Mouse (Mus musculus): Measurements from ENCODE around the gene Sec1.
A peak's percentile ranks its signal among the peaks of the same experiment; 100 is the strongest.

Gene Sec1

GRCm38 (mm10) chr7:45716952-45717917, 23.0 kb upstream of the Sec1 start:
- DNase-seq, result peak; percentile 45

- peak; percentile 48 for DNase-seq
Measured at GRCm38 (mm10) chr7:45716460-45716857, 22.3 kb upstream of the Sec1 start.

GRCm38 (mm10) chr7:45715741-45716459, 21.7 kb upstream of the Sec1 start:
- DNase-seq, result peak; percentile 62

DNA sequence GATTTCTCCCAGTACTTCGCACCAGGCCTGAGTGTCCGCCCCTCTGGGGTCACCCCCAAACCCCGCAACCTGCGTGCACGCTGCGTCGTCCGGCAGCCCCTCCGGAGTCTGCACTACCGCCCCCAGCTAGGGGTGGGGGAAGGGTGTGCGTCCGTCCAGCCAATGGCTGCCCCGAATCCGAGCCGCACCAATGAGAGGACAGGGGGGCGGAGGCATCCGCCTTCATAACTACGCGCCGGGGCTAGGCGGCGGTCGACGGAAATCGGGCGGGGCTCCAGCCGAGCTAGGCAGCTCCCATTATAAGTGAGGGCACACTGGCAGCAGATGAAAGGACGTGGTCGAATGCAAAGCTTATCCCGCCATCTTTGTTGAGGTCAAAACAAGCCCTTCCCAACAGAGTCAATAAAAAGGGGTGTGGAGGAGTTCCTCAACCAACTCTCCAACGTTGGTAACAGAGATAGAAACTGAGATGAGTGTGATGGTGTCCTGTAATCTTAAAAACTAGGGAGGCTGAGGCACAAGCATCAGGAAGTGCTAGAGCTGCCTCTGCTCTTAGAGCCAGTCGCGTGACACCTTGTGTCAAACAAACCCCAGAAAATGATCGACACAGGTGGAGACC, 21.0 kb upstream of the Sec1 start, which contains the start of gene Rpl18:
Gene Rpl18, plus strand, starts transcription at position 368 of the 619 bp plus-strand sequence.
- DNase-seq, result peak; percentile 99

GRCm38 (mm10) chr7:45714630-45715089, 20.5 kb upstream of the Sec1 start:
- no peak for DNase-seq

- peak; percentile 28 for DNase-seq
Measured at GRCm38 (mm10) chr7:45713881-45714520, 19.8 kb upstream of the Sec1 start.

GRCm38 (mm10) chr7:45713396-45713795, 19.2 kb upstream of the Sec1 start:
- DNase-seq, result peak; percentile 75

DNA sequence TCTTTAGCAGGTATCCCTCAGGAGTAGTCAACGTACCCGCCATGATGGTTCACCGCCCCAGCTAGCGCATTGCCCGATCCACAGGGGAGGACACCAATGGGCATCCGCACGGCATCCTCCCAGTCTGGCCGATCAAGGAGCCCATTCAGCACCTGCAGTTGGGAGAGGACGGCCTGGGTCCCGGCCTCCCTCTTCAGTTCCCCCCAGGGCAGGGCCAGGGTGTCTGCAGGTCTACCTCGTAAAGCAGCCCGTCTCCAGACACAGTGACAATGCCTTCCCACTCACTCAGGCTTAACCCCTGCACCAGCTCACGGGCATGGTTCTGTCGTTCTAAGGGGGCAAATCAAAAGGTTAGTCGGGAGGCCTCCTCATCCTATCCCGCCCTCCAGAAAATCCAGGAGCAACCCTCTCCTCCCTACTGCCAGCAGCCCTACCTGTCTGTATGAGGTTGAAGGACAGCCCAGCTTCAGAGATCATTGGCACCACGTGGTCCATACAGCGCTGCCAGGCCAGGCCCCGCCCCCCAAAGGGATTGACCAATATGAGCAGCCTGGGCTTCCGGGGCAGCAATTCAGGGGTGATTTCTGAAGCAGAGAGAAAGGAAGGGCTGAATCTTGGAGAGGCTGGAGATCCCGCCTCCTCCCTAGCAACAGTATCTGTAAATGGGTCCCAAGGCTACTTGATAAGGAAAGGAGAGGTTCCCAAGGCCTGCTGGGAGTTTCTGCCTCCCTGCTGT, 18.0 kb upstream of the Sec1 start:
- peak; percentile 76 for DNase-seq

DNA sequence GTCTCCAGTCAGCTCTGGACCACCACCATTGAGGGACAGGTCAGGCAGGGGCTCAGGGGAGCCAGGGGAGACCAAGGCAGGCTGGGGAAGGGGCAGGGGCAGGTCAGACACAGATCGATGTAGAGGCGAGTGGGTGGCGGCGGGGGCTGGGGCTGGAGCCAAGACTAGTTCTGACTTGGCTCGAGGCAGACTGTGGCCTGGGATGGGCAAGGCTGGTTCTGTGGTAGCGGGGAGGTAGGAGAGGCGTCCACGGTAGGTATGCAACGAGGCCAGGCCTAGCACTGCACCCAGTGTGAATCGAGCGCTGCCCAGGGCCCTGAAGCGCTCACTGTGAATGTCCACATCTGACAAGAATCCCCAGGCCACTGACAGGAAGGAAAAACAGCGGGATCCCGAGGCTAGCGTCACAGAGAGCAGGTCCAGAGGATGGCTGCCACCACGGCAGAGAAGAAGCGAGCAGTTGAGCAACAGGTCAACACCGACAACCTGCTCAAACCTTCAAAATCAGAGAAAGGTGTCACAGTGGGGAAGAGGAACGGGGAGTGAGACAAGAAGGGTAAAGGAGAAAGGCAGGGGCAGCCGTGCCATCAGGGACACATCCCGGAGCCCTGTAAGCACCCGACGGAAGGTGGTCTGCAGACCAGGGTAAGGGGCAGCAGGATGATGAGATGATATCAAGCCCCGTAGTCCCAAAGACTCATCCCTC, 17.3 kb upstream of the Sec1 start:
- peak; percentile 55 for DNase-seq

DNA sequence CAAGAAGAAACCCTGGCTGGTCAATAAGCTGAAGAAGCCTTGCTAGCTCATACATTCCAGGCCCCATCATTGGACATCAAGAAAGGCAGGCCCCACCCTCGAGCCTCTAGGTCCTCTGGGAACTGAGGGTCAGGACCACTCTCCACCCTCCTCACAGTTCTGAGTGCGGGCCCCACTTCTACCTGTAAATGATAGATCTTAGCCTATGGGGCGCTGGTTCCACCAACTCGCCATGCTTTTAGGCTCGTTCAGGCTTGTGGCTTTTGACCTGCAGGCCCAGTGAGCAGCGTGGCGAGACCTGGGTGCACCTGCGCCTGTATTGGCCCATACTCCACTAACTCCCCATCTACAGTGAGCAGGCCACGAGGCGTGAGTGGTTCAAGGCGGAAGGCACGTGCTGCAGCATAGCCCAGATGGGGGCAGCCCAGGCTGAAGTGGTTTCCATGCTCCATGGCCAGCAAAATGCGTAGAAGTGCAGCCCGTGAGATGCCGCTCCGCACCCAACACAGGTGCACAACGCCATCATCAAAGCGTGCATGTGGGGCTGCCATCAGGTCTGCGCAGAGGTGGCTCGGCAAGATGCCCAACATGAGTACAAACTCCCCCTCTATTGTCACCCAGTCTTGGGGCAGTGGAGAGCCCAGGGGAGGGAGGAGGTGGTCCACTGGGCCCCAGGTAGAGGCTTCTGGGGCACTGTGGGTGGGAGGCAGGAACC, 16.4 kb upstream of the Sec1 start:
- DNase-seq, result peak; percentile 70

DNA sequence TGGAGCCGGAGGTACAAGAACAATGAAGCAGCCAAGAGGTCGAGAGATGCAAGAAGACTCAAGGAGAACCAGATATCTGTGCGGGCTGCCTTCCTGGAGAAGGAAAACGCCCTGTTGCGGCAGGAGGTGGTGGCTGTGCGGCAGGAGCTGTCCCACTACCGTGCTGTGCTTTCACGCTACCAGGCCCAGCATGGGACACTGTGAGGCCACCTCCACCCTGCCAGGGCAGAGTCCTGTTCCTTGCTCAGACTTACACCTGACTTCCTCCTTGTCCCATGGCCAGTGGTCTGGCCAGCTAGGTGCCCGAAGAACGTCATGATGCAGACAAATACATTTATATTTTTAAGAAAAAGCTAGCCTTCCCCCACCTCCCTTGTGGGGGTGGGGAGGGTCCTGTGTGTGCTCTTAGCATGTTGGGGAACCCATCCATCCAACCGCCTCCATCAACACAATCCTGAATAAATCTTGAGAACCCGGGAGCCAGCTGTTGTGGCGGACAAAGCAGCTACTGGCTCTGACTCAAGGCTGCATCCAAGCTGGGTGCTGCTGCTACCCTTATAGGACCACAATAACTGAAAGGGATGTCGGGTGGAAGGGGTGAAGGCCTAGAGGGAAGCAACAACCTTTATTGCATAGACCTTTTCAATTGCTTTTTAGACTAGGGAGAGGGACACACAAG, 15.6 kb upstream of the Sec1 start:
- DNase-seq, result peak; percentile 63

DNA sequence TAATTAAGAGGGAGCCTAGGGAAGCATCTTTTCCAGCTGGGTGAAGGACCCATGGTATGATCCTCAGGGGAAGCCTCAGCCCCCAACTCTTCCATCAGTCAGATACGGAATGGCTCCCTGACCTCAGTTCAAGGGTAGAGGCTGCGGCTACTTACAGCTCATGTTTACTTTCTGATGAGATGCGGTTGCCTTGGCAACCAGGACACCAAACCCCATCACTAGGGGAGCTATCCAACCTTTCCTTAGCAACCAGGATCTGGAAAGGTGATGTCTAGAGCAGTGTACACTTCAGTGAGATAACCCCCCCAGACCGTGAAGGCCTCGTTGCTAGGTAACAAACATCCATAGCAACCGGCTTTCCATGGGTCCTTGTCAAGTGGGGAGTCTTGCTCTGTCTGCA, 14.8 kb upstream of the Sec1 start:
- peak; percentile 63 for DNase-seq

DNA sequence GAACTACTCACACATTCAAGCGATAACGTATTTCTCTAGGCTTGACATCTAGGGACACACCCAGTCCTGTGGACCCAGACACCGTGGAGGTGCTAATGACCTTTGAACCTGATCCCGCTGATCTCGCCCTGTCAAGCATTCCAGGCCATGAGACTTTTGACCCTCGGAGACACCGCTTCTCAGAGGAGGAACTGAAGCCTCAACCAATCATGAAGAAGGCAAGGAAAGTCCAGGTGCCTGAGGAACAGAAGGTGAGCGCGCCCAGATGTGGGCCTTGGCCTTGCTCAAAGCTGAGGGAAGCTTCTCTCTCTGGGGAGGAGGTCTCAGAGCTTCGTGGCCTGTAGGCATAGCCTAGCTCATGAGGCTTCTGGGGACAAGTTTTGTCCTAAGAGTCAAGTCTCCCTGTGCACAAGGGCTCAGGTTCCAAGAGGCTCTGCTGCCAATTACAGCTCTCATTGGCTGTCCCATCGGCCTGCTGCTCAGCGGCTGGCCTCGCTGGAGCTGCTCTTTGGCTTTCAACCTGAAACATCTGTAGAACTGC, 14.1 kb upstream of the Sec1 start:
- peak; percentile 74 for DNase-seq

DNA sequence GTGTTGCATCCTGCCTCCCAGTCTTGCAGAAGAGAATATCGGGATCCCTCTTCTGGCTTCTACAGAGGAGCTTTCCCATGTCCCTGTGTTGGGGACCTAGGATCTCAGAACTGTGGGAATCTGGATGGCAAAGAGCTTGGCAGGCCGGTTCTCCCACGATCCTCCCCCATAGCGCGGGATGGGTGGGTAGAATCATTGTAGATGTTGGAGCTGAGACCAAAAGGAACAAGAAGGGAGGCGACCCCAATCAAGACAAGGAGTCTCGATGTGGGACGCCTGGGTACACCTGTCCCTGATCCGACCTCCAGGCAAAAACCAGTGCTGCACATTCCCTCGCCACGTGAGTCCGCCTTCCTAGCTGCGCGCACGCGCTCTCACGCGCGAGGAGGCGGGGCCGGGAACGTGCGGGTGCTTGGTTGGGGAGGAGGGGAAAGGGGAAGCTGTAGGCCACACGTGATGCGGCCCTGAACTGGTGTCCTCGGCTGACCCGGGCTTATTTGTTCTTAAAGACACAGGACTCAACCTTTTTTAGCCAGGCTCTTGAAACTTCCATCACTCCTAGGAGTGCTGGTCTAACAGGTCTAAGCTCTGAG, 13.3 kb upstream of the Sec1 start:
- DNase-seq, result peak; percentile 98

DNA sequence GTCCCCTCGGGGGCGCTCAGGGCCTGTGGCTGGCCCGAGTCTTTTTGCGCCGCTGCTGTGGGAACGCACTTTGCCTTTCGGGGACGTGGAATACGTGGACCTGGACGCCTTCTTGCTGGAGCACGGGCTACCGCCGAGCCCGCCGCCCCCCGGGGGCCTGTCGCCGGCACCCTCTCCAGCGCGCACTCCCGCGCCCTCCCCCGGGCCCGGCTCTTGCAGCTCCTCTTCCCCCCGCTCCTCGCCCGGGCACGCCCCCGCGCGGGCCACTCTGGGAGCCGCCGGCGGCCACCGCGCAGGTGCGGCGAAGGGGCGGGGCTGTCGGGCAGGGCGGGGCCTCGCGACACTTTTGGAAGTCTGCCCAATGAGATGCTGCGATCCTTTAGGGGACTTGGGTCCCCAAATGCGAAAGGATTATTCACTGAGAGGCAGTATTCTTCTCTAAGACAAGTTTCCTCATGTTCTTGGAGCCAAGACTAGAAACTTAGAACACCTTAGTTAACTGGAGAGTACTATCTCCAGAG, 12.6 kb upstream of the Sec1 start:
- DNase-seq, result peak; percentile 94

DNA sequence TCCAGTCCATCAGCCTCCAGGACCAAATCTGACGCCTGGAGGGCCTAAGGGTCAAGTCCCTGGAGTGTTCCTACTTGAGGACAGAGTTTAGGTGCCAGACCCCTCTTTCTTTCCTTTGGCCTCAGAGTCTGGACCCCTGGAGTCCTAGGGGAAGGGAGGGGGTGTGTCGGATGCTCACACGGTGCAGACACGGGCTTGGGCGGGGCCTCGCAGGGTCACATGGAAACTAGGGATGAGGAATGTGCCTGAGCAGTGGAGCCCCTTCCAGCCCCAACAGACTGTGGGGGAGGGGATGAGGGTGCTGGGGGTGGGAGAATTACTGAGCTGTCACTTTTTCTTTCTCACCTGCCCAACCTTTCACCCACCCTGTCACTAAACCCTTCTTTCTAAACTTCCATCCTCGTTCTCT, 11.7 kb upstream of the Sec1 start:
- DNase-seq, result peak; percentile 94

DNA sequence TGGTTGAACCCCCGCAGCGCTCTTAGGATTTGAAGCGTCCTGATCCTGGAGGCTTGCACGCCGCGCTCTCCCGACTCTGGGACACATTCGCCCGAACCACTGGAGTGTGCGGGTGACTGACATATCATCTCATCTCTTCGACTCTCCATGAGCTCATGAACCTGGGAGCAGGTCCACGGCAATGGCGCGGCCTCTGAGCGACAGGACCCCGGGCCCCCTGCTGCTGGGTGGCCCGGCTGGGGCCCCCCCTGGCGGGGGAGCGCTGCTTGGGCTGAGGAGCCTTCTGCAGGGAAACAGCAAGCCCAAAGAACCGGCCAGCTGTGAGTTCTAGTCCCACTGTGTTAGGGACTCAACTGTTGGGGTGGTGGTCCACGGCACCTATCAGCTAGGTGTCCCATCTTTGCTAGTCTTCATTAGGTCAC, 11.3 kb upstream of the Sec1 start:
- DNase-seq, result no peak

- DNase-seq, result peak; percentile 100
Measured at GRCm38 (mm10) chr7:45704730-45705442, 10.7 kb upstream of the Sec1 start, which contains the start of gene Dbp. Gene Dbp (plus strand): TSS chr7:45705088.
